Mouse (Mus musculus): Measurements from ENCODE around the gene Fadd. TPM values are rescaled to one million over a fixed set of nuclear protein-coding genes. Genes with fewer than 3 reads are reported as not detected.

Fadd gene
- total RNA-seq, 1 experiment from 2014 or later: 8.3 TPM

GRCm38 (mm10) chr7:144539146-144539545, 43.1 kb downstream of the Fadd start:
- no peak; the same call in 1 of the 2 replicates for ATAC-seq (replicated peaks; ENCODE audit: low read depth, poor library complexity, severe bottlenecking)

- no peak for ATAC-seq (replicated peaks; ENCODE audit: low read depth, poor library complexity, severe bottlenecking)
These were observed 44.1 kb downstream of the Fadd start for GRCm38 (mm10) chr7:144538030-144538644.

GRCm38 (mm10) chr7:144536367-144536766, 45.9 kb downstream of the Fadd start:
- ATAC-seq (replicated peaks; ENCODE audit: low read depth, poor library complexity, severe bottlenecking): peak; percentile 64

- no peak for ATAC-seq (replicated peaks; ENCODE audit: low read depth, poor library complexity, severe bottlenecking)
These were observed 47.5 kb downstream of the Fadd start for GRCm38 (mm10) chr7:144534773-144535172.

GRCm38 (mm10) chr7:144531585-144532378, 50.5 kb downstream of the Fadd start:
- ATAC-seq (replicated peaks; ENCODE audit: low read depth, poor library complexity, severe bottlenecking): no peak

- peak; percentile 10; the same call in 1 of the 2 replicates for ATAC-seq (replicated peaks; ENCODE audit: low read depth, poor library complexity, severe bottlenecking)
These were observed 52.4 kb downstream of the Fadd start for GRCm38 (mm10) chr7:144529851-144530250.

- no peak for ATAC-seq (replicated peaks; ENCODE audit: low read depth, poor library complexity, severe bottlenecking)
These were observed 54.5 kb downstream of the Fadd start for GRCm38 (mm10) chr7:144527723-144528221.

Other genes with a start within 250 kb of the Fadd start
- 41.2 and 46.7 TPM in 2 replicates for gene Cttn, start 111.5 kb downstream of the Fadd start, total RNA-seq (2017)
- 53.3 and 66.6 TPM in 2 replicates for gene Ppfia1, start 28.7 kb downstream of the Fadd start, total RNA-seq (2017)
- gene Ano1, start 169.5 kb upstream of the Fadd start, total RNA-seq (2017): not detected in 2 replicates